In the genomic region with DNA sequence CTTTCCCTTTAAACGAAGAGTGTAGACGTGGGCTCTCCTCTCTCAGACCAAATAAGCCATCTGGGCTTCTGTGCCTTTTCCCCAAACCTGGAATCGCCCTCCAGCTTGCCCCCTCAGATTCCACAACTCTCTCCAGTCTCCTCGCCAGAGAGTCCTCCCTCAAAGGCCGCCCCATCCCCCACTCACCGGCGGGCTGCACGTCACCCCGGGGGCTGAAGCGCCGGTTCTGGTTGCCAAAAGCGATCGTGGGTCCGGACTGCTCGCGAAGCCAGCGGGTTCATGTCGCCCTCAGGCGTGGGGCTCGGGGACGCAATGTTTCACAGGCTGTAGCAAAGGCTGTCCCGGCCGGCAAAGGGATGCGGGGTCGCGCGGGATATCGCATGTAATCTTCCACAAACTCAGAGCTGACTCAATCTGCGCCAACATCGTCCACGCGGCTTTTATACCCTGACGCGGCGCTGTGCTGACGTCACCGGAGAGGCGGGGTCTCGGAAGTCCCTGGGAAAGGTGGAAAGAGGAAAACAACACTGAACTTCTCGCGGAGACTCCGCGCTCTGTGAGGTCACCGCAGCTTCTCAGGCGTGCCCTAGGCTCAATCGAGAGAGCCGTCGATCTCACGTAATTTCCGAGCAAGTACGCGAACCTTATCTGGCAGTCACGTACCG, we compare ENCODE assay signal across 8 mouse cellular contexts. TPM values are rescaled to one million over a fixed set of nuclear protein-coding genes. Genes with fewer than 3 reads are reported as not detected.
A peak's percentile ranks its signal among the peaks of the same experiment; 100 is the strongest.
DNase-seq lines count a peak whose midpoint lies in the region; ATAC-seq lines count a peak whose summit lies in the region.

TSS of gene Ppp1r15a (minus strand) at position 460 of the 665 bp plus-strand sequence.
TSS of gene Plekha4 (plus strand) at position 522 of the 665 bp plus-strand sequence.

- ATAC-seq in inflammation-experienced regulatory T-cells, adult 6 months: peak; percentile 81
- ATAC-seq in megakaryocyte-erythroid progenitor cell, adult 5-6 weeks (replicated peaks; ENCODE audit: low FRiP score, low TSS enrichment, poor library complexity, severe bottlenecking): peak; percentile 73

- DNase-seq in adipocyte (ENCODE audit: low spot score): peak; percentile 93
- DNase-seq in embryo, embryonic 10 days (ENCODE audit: low spot score): peak; percentile 95
- DNase-seq in gastrocnemius, postnatal 14 days: peak; percentile 93
- peak; percentile 93 to 94 for DNase-seq in left cerebral cortex, postnatal 10 days (ENCODE audit: extremely low spot score in 1 of 2, low spot score in 2 of 2)
- peak; percentile 94 for DNase-seq in right cerebral cortex, postnatal 25 days
- DNase-seq in urinary bladder, postnatal 4 days (ENCODE audit: low spot score in 2 of 2): peak; percentile 90 to 96

- intact Hi-C loops in gastrocnemius, postnatal 14 days (cut with DNase I; ENCODE audit: low total_unique reads): no loop called here
- intact Hi-C loops in left cerebral cortex, postnatal 10 days (cut with DNase I): no loop called here

RNA-seq across cellular contexts. Expression of gene Ppp1r15a, which starts in this region (rescaled TPM):
- total RNA-seq in gastrocnemius, postnatal 14 days (2021): 10 to 100 TPM; 13.1 to 18.4 TPM
- polyA plus RNA-seq in inflammation-experienced regulatory T-cells, adult 6 months (2017; shearing (Covaris generic)): 10 to 100 TPM; 30.4 to 76.6 (median 56.4) TPM
- 10 to 100 TPM; 25.5 to 28.5 TPM for total RNA-seq in left cerebral cortex, postnatal 10 days (2021)
- total RNA-seq in megakaryocyte-erythroid progenitor cell, adult 5-6 weeks (2014; fragmentation: Nextera tagmentation): 35.5 and 79.3 TPM in 2 replicates
- 161 and 186 TPM in 2 replicates for total RNA-seq in megakaryocyte-erythroid progenitor cell, adult 5-6 weeks (2017)

RNA-seq across cellular contexts. Expression of gene Plekha4, which starts in this region (rescaled TPM):
- 10 to 100 TPM in 1 of 2 experiments, 1 to 10 TPM in 1; 6.8 to 14.8 TPM for total RNA-seq in gastrocnemius, postnatal 14 days (2021)
- polyA plus RNA-seq in inflammation-experienced regulatory T-cells, adult 6 months (2017; shearing (Covaris generic)): under 1 TPM; 0.36 to 0.78 (median 0.53) TPM
- 1 to 10 TPM; 1.3 to 2.7 TPM for total RNA-seq in left cerebral cortex, postnatal 10 days (2021)
- 0.27 TPM in 1 of 2 replicates, not detected in the other for total RNA-seq in megakaryocyte-erythroid progenitor cell, adult 5-6 weeks (2014; fragmentation: Nextera tagmentation)
- not detected in 2 replicates for total RNA-seq in megakaryocyte-erythroid progenitor cell, adult 5-6 weeks (2017)

Comparison
In these comparisons a context has a peak if more than half of its experiments do, and no peak if none do; other contexts are left out.
1. Peak in every context shown above with its lines: DNase-seq and ATAC-seq.